Mouse (Mus musculus) kidney, adult 2 months (tissue): ENCODE measurements around the gene Pelp1. TPM values are rescaled to one million over a fixed set of nuclear protein-coding genes. Genes with fewer than 3 reads are reported as not detected.
"Not testable (repeated sequence)": the region's sequence is repeated elsewhere in the genome, so short reads cannot be mapped to it uniquely, and the experiment has no call there.

Experiments
- DNase-seq: peaks from one replicate; pipeline ENCODE4 v3.0.0; 2021
- H3K27ac ChIP-seq: fragments of 200-500 bp; 2 replicates; pipeline ENCODE4 v1.5.1; 2012; ENCODE audit warnings: low read depth, low read length, control low read depth, inconsistent platforms; ENCODE audit not compliant: insufficient read depth
- H3K27me3 ChIP-seq: fragments of 200-500 bp; replicated peaks from 2 replicates; pipeline ENCODE4 v1.6.1; 2012; ENCODE audit warnings: mild to moderate bottlenecking, moderate library complexity, low read length, inconsistent platforms; ENCODE audit not compliant: control insufficient read depth, insufficient read depth
- H3K36me3 ChIP-seq: fragments of 200-500 bp; 2 replicates; pipeline ENCODE4 v1.6.1; 2012; ENCODE audit warnings: mild to moderate bottlenecking, moderate library complexity, low read length, inconsistent platforms; ENCODE audit not compliant: control insufficient read depth, insufficient read depth
- H3K4me1 ChIP-seq: fragments of 200-500 bp; 2 replicates; pipeline ENCODE4 v1.6.1; 2011; ENCODE audit warnings: low read length; ENCODE audit not compliant: control insufficient read depth, insufficient read depth
- H3K4me3 ChIP-seq: fragments of 200-500 bp; 2 replicates; pipeline ENCODE4 v1.5.1; 2011; ENCODE audit warnings: mild to moderate bottlenecking, low read depth, low read length, control low read depth; ENCODE audit not compliant: insufficient read depth
- CTCF ChIP-seq: fragments of 200-500 bp; conservative IDR thresholded peaks from 2 replicates; pipeline ENCODE4 v1.5.1; 2011; ENCODE audit warnings: low read depth, mild to moderate bottlenecking, control low read depth, low read length, moderate library complexity, mixed read lengths; ENCODE audit not compliant: insufficient read depth, insufficient read length
- POLR2A ChIP-seq: fragments of 200-500 bp; IDR thresholded peaks from one replicate; pipeline ENCODE4 v1.6.1; 2011; ENCODE audit warnings: low read depth, low read length, control low read depth
- WGBS: fragments of 180-500 bp; shearing (Covaris S2); methylation state at CpG from one replicate; pipeline ENCODE4 v1.1.7; 2018; 5-methylcytosine and 5-hydroxymethylcytosine counted together
- polyA plus RNA-seq: library from polyadenylated mRNA; depleted of rRNA; stranded (reverse); fragments of >200 nt; gene quantifications from 2 replicates; pipeline ENCODE4 v1.2.3, GENCODE M21; 2012; rRNA removed

Pelp1 gene
- polyA plus RNA-seq, 1 experiment = 12.9 TPM

DNA sequence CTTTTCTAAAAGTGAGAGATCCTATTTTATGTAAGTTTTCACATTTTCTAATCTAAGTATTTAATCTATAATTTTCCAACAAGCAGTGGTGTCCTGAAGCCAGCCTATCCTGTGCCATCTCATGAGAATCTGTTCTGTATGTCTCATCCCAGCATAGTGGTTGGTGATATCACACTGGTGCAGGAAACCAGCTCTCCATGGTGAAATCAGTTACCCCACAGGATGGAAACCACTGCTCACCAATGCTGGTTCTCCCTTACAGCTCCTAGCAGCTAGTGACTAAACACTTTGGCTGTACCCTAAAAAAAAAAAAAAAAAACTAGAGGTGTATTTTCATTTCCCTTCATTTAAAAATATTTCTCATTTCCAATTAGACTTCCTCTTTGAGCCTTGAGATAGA, 37.4 kb downstream of the Pelp1 start:
- DNase-seq = no peak
- TF ChIP-seq CTCF (no peak), POLR2A (no peak)
- Histone ChIP-seq H3K36me3 (no peaks in the 10 kb centered on the region), H3K4me1 (peaks cover 3% of the 10 kb centered on the region), H3K4me3 (no peak overlapping the region), H3K27ac (no peak overlapping the region), H3K27me3 (no peaks in the 10 kb centered on the region)

DNA sequence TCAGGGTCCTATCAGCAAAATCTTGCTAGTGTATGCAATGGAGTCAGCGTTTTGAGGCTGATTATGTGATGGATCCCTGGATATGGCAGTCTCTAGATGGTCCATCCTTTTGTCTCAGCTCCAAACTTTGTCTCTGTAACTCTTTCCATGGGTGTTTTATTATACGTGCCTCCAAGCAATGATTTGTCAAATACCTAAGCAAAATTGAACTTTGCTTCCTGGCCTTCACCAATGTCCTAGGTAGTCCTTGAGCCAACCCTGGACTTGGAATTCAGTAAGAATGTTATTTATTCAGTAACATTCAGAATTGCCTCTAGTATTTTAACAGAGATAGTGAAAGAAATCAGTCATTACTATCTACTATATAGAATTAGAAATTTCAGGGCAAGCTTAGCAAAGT, 41.2 kb downstream of the Pelp1 start:
- DNase-seq = peak; percentile 56
- not testable (repeated sequence) for H3K4me1 ChIP-seq, H3K27ac ChIP-seq, H3K27me3 ChIP-seq, H3K36me3 ChIP-seq, H3K4me3 ChIP-seq
- WGBS = 54% methylated on average over 2 of the region's 2 CpGs

DNA sequence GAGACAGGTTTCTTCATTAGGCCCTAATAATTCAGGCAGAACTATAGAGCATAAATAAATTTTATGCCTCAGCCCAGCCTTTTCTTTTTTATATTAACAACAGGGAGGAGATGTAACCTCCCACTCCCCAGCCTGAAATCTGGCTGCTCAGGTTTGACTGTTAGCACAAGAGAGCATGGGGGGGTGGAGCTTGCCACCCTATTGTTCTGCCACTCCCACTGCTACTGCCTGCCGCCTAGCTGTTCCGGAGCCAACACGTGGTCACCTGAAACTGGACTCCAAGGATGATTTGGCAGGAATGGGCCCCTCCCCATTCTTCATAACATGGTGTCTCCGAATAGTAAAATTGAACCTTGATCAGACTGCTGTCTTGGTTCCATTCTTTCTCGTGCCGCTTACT, 42.1 kb downstream of the Pelp1 start:
- peak; percentile 65 for DNase-seq
- H3K27me3 ChIP-seq, H3K4me1 ChIP-seq, H3K36me3 ChIP-seq, H3K4me3 ChIP-seq: not testable (repeated sequence)
- H3K27ac ChIP-seq = peak overlapping the region; percentile 56; the same call in 1 of the 2 replicates
- WGBS = 52% methylated on average over 6 of the region's 6 CpGs

DNA sequence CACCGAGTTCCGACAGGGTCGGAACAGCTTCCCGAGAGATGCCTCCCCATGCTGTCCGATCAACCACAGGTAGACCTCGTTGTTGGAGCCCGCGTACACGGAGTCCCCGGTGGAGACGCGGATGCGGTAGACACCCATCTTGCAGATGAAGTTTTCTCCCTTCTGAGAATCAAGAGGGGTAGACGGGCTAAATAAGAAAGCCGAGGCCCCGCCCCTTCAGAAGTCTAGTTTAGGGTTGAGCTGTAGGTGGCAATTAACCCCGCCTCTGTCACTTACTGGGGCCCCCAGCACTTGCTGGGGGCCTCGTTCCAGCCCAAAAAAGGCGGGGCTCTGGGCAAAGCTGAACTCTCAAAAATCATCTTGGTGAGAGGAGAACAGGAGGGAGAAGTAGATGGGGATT, 58.0 kb downstream of the Pelp1 start, which contains the start of gene Alox15:
Gene Alox15, minus strand, starts transcription at position 164 of the 400 bp plus-strand sequence.
- no peaks in the 10 kb centered on the region for H3K27me3 ChIP-seq
- under 1% methylated on average over 19 of the region's 19 CpGs for WGBS
- no peaks in the 10 kb centered on the region for H3K4me1 ChIP-seq
- H3K36me3 ChIP-seq = no peaks in the 10 kb centered on the region
- TF ChIP-seq POLR2A = no peak
- no peak for TF ChIP-seq CTCF
- no peak within 1 kb of the TSS for H3K27ac ChIP-seq
- DNase-seq = no peak
- H3K4me3 ChIP-seq = 0 out of 2 replicates have a peak within 1 kb of the TSS, but pooled peaks have one; percentile 19

DNA sequence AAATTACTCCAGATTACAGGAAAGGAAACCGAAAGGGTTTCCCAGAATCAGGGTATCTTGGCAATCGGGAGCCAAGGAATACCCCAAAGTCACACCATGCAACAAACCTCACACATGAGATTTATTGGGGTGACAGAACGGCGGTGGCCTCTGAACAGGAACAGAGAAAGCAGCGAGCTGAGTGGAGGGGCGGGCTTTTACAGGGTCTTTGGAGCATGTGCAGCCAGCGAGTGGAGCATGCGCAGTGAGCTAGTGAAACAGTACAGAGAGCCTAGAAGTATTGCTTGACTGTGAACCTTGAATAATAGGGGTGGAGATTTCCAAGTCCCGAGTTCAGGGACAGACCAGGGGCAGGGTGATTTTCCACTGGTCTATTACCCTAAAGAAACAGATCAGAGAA, 61.2 kb downstream of the Pelp1 start:
- Histone ChIP-seq H3K36me3 (no peaks in the 10 kb centered on the region), H3K4me1 (no peaks in the 10 kb centered on the region), H3K27ac (no peak overlapping the region), H3K27me3 (no peaks in the 10 kb centered on the region), H3K4me3 (no peak overlapping the region)
- no peak for DNase-seq
- TF ChIP-seq CTCF (no peak), POLR2A (no peak)
- WGBS = 64% methylated on average over 9 of the region's 9 CpGs

DNA sequence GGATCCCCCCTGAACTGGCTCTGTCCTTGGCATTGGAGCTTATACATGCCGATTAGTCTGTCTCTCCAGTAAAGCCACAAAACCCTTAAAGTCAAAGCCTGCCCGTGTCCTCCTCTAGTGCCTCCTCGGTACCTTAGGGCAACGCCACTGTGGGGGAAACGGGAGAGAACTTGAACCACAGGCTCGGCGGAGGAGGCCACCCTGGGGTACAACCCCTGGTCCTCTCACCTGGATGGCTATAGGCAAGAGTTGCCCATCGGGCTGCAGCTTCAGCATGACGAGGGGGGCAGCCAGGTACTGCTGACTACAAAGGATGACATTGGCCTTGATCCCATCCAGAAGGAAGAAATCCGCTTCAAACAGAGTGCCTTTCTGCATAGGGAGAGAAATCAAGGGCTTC, 62.0 kb downstream of the Pelp1 start:
- Histone ChIP-seq H3K36me3 (no peaks in the 10 kb centered on the region), H3K27ac (no peak overlapping the region), H3K4me3 (no peak overlapping the region), H3K4me1 (no peaks in the 10 kb centered on the region), H3K27me3 (no peaks in the 10 kb centered on the region)
- TF ChIP-seq POLR2A = no peak
- no peak for TF ChIP-seq CTCF
- WGBS = 82% methylated on average over 10 of the region's 10 CpGs
- DNase-seq = no peak

DNA sequence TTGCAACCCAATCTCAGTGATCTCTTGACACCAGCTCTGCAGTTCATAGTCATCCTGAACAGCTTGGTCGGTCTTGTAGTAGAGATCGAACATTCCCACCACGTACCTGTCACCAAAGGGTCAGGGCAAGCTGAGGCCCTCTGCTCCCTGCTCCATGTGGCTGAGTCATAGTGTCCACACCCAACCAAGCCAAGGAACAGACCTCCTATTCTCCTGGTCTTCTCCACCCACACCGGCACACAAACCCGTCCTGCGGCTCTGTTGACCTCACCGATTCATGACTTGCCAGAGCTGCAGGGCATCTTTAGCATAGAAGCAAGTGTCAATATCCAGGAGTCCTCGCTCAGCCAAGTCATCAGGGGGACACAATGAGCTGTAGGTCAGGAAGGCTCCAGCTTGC, 64.3 kb downstream of the Pelp1 start:
- Histone ChIP-seq H3K27me3 (no peaks in the 10 kb centered on the region), H3K4me3 (no peak overlapping the region), H3K4me1 (no peaks in the 10 kb centered on the region), H3K27ac (no peak overlapping the region), H3K36me3 (no peaks in the 10 kb centered on the region)
- no peak for DNase-seq
- WGBS = 90% methylated on average over 8 of the region's 8 CpGs
- TF ChIP-seq CTCF = no peak
- TF ChIP-seq POLR2A = no peak

- H3K36me3 ChIP-seq = no peaks in the 10 kb centered on the region
- H3K4me1 ChIP-seq = no peaks in the 10 kb centered on the region
- H3K27ac ChIP-seq = no peak overlapping the region
- no peak for DNase-seq
- H3K4me3 ChIP-seq = no peak overlapping the region
- TF ChIP-seq POLR2A (no peak), CTCF (no peak)
- 78% methylated on average over 10 of the region's 10 CpGs for WGBS
- no peaks in the 10 kb centered on the region for H3K27me3 ChIP-seq
These were observed 64.8 kb downstream of the Pelp1 start for GRCm38 (mm10) chr11:70345061-70345460.

Other genes starting within 250 kb of the Pelp1 start
- 36.4 and 56.5 TPM in 2 replicates for gene Slc16a11, start 197.3 kb downstream of the Pelp1 start, polyA plus RNA-seq
- gene Slc16a13, start 189.0 kb downstream of the Pelp1 start, polyA plus RNA-seq = 44.0 and 48.8 TPM in 2 replicates
- gene Bcl6b, start 180.2 kb downstream of the Pelp1 start, polyA plus RNA-seq = 7.9 and 8.8 TPM in 2 replicates
- gene 0610010K14Rik, start 172.1 kb downstream of the Pelp1 start, polyA plus RNA-seq = 73.6 and 78.9 TPM in 2 replicates
- gene Gm21988, start 170.2 kb downstream of the Pelp1 start, polyA plus RNA-seq = 13.9 and 15.8 TPM in 2 replicates
- 457 and 485 TPM in 2 replicates for gene Rnasek, start 170.2 kb downstream of the Pelp1 start, polyA plus RNA-seq
- 5.8 and 6.0 TPM in 2 replicates for gene Alox12, start 154.7 kb downstream of the Pelp1 start, polyA plus RNA-seq
- 0.07 TPM in 1 of 2 replicates, not detected in the other for gene Alox12e, start 87.4 kb downstream of the Pelp1 start, polyA plus RNA-seq
- 0.16 and 0.72 TPM in 2 replicates for gene Alox15, start 58.0 kb downstream of the Pelp1 start, polyA plus RNA-seq
- gene Arrb2, start 22.6 kb upstream of the Pelp1 start, polyA plus RNA-seq = 30.2 and 33.7 TPM in 2 replicates
- 27.0 and 27.9 TPM in 2 replicates for gene Med11, start 41.9 kb upstream of the Pelp1 start, polyA plus RNA-seq
- gene Zmynd15, start 49.4 kb upstream of the Pelp1 start, polyA plus RNA-seq = 11.6 and 12.4 TPM in 2 replicates
- gene Cxcl16, start 50.0 kb upstream of the Pelp1 start, polyA plus RNA-seq = 99.3 and 103 TPM in 2 replicates
- 0.31 TPM in 1 of 2 replicates, not detected in the other for gene Tm4sf5, start 95.2 kb upstream of the Pelp1 start, polyA plus RNA-seq
- gene Vmo1, start 104.6 kb upstream of the Pelp1 start, polyA plus RNA-seq = 0.15 TPM in 1 of 2 replicates, not detected in the other
- 2.8 and 3.3 TPM in 2 replicates for gene Gltpd2, start 109.2 kb upstream of the Pelp1 start, polyA plus RNA-seq
- gene Psmb6, start 115.3 kb upstream of the Pelp1 start, polyA plus RNA-seq = 335 and 398 TPM in 2 replicates
- gene Gm40193, start 122.9 kb upstream of the Pelp1 start, polyA plus RNA-seq = not detected in 2 replicates
- gene Pld2, start 130.0 kb upstream of the Pelp1 start, polyA plus RNA-seq = 16.6 and 18.0 TPM in 2 replicates
- 73.1 and 91.8 TPM in 2 replicates for gene Mink1, start 152.8 kb upstream of the Pelp1 start, polyA plus RNA-seq
- gene 4930544D05Rik, start 205.8 kb upstream of the Pelp1 start, polyA plus RNA-seq = 0.29 TPM in 1 of 2 replicates, not detected in the other
- gene Chrne, start 209.2 kb upstream of the Pelp1 start, polyA plus RNA-seq = 0.86 and 1.0 TPM in 2 replicates
- 0.03 TPM in 1 of 2 replicates, not detected in the other for gene Gp1ba, start 229.1 kb upstream of the Pelp1 start, polyA plus RNA-seq
- gene Rnf167, start 237.2 kb upstream of the Pelp1 start, polyA plus RNA-seq = 118 and 123 TPM in 2 replicates
- gene Slc25a11, start 237.4 kb upstream of the Pelp1 start, polyA plus RNA-seq = 281 and 284 TPM in 2 replicates
- 686 and 750 TPM in 2 replicates for gene Pfn1, start 244.6 kb upstream of the Pelp1 start, polyA plus RNA-seq
- 9.2 and 30.9 TPM in 2 replicates for gene Eno3, start 247.2 kb upstream of the Pelp1 start, polyA plus RNA-seq